Mouse (Mus musculus) lung, adult 10 weeks (tissue): ENCODE data around the gene Cma1. TPM values are rescaled to one million over a fixed set of nuclear protein-coding genes. Genes with fewer than 3 reads are reported as not detected.

ENCODE experiments used
- polyA plus RNA-seq: library from polyadenylated mRNA; stranded (reverse); fragments of 350-450 nt; fragmentation: Illumina TruSeq; extraction: RNeasy Lipid Tissue Mini Kit (QIAGEN cat#74804); gene quantifications from one replicate; pipeline ENCODE4 v1.2.3, GENCODE M21; 2014; ENCODE audit warnings: low read depth, low replicate concordance; ENCODE audit not compliant: insufficient read depth

Gene Cma1
- 4.9 TPM for polyA plus RNA-seq

DNA sequence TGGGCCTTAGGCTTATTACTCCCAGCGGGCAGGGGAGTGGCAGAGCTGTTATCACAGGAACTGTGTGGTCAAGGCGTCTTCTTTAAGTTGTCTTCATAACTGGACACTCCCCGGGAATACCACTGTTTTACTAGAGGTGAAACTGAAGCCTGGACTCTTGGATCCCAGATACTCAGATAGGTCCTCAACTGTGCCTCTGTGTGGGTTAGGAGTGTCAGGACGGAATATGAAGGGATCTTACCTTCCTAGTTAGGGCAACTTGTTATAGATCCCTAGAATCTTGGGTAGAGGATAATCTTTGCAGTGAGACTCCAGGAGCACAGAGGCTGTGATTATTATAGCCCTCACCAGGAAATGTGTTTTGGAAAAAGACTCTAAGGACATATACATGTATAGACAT is at the start of gene Cma1:
Cma1 (minus strand) TSS at position 101 of the 400 bp plus-strand sequence.

DNA sequence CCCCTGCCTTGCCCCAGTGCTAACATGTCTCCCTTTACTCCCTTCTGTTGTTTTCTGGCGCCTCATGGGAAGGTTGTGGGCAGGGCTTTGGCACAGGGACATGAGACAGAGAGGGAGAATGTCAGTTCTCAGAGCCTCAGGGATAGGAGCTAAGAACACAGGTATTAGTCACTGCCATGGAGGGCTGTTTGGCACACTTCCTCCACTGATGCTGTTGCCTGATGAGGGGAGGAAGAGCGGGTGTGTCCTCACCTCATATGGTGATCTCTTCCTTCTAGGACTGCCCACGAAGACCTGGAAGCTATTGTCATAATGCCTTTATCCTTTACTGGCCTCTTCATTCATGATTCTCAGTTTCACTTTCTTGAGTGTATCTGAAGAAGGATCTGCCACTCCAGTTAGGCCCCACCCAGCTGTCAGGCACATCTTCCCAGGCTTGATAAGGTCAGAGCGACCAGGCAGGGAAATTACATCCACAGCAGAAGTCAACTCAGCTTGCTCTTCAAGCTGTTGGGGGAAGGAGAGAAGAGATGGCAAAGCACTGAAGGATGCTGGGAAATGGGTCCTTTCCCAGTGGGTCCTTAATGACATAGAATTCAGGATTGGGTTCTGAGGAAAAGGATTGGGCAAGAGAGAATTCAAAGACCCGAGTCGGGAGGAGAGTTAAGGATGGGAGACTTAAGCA is 6.0 kb upstream of the Cma1 start, which contains the start of gene Cma2:
Cma2 (plus strand) TSS at position 635 of the 685 bp plus-strand sequence.

DNA sequence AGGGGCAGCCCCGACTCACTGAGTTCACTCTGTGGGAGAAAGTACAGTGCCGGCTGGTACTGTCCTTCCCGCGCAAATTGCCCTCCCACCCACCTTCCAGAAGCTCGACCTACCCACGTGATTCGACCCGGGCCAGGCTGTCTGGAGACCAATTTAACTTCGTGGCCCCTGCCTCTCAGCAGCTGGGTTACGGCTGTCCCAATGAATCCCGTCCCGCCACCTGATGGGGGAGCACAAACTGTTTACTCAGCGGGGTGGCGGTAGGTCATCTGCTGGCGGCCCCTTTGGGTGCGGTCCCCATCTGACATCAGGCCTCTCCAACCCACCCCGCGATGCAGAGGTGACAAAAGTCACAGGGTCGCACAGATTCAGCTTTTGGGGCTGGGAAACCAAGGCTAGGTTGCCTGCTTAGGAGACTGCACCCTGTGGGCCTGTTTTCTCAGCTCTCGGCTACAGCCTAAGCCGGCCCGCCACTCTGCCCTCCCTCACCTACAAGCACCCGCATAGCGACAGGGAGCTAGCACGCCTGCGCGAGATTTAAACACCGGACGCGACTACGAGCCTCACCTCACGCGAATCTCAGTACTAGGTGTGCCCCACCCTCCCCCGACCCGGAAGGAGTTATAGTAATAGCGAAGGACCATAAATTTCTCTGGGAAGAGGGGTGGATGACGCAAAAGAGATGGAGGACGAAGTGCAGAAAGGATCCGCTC is 44.6 kb downstream of the Cma1 start, which contains the start of gene Sdr39u1:
Sdr39u1 (minus strand) TSS at position 593 of the 713 bp plus-strand sequence.

Other genes starting within 250 kb of the Cma1 start
- gene Tgm1, start 230.7 kb downstream of the Cma1 start, polyA plus RNA-seq = 1.7 TPM
- 15.4 TPM for gene Rabggta, start 222.4 kb downstream of the Cma1 start, polyA plus RNA-seq
- gene Dhrs1, start 199.0 kb downstream of the Cma1 start, polyA plus RNA-seq = 57.6 TPM
- gene Nop9, start 199.0 kb downstream of the Cma1 start, polyA plus RNA-seq = 9.1 TPM
- 2.0 TPM for gene Cideb, start 186.2 kb downstream of the Cma1 start, polyA plus RNA-seq
- gene Ltb4r2, start 183.2 kb downstream of the Cma1 start, polyA plus RNA-seq = 0.17 TPM
- 3.9 TPM for gene Ltb4r1, start 178.7 kb downstream of the Cma1 start, polyA plus RNA-seq
- gene Adcy4, start 160.6 kb downstream of the Cma1 start, polyA plus RNA-seq = 32.6 TPM
- 7.7 TPM for gene Ripk3, start 155.8 kb downstream of the Cma1 start, polyA plus RNA-seq
- 7.2 TPM for gene Nfatc4, start 121.5 kb downstream of the Cma1 start, polyA plus RNA-seq
- gene Nynrin, start 90.7 kb downstream of the Cma1 start, polyA plus RNA-seq = 2.9 TPM
- 0.04 TPM for gene Cbln3, start 60.3 kb downstream of the Cma1 start, polyA plus RNA-seq
- 10.6 TPM for gene Khnyn, start 59.7 kb downstream of the Cma1 start, polyA plus RNA-seq
- 34.3 TPM for gene Sdr39u1, start 44.4 kb downstream of the Cma1 start, polyA plus RNA-seq
- not detected for gene Cma2, start 6.3 kb upstream of the Cma1 start, polyA plus RNA-seq
- not detected for gene Mcpt1, start 73.3 kb upstream of the Cma1 start, polyA plus RNA-seq
- gene Mcpt9, start 85.8 kb upstream of the Cma1 start, polyA plus RNA-seq = not detected
- not detected for gene Mcpt2, start 97.4 kb upstream of the Cma1 start, polyA plus RNA-seq
- 4.0 TPM for gene Mcpt4, start 117.6 kb upstream of the Cma1 start, polyA plus RNA-seq
- 0.31 TPM for gene Mcpt8, start 140.6 kb upstream of the Cma1 start, polyA plus RNA-seq
- not detected for gene Ctsg, start 157.9 kb upstream of the Cma1 start, polyA plus RNA-seq
- gene Gzme, start 175.9 kb upstream of the Cma1 start, polyA plus RNA-seq = not detected
- not detected for gene Gzmd, start 187.9 kb upstream of the Cma1 start, polyA plus RNA-seq
- gene Gzmg, start 214.9 kb upstream of the Cma1 start, polyA plus RNA-seq = not detected
- gene Gzmn, start 229.9 kb upstream of the Cma1 start, polyA plus RNA-seq = not detected